Mouse (Mus musculus): Measurements from ENCODE around the gene Npcd.

Npcd gene

DNA sequence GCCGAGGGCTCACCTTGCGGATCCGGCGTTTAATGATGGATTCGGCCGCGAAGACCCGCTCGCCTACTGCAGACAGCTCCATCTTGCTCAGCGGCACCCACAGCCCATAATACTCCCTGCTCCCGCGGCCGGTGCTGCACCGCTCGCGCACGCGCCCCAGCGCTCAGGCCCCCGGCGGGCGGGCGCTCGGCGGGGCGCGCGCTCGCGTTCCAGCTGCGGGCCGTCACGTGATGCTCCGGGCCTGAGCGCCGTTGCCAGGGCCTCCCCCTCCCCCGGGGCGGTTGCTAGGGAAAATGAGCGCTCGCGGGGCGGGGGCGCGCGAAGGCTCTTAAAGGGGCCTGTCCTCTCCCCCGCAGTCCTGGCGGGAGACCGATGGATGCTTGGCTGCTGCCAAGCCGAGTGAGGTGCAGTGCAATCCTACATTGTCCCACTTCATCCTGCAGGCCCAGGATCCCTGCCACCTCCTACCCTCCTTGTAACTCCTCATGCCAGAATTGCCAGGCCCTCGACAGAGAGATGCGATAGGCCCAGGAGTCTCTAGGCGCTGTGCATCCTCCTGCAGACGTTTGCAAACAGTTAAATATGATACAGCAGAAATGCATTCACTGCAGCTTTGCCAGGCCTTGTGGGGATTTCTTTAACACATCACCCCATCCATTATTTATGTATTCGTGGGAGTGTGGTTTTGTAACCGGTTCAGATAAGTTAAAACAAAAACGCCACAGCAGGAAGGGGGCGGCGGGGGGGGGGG is at the start of gene Npcd, which contains the start of gene Cbx6:
Gene Npcd, minus strand, starts transcription at position 108 of the 751 bp plus-strand sequence.
Gene Cbx6, minus strand, starts transcription at position 559 of the 751 bp plus-strand sequence.
- peak; percentile 95 to 98 for DNase-seq

DNA sequence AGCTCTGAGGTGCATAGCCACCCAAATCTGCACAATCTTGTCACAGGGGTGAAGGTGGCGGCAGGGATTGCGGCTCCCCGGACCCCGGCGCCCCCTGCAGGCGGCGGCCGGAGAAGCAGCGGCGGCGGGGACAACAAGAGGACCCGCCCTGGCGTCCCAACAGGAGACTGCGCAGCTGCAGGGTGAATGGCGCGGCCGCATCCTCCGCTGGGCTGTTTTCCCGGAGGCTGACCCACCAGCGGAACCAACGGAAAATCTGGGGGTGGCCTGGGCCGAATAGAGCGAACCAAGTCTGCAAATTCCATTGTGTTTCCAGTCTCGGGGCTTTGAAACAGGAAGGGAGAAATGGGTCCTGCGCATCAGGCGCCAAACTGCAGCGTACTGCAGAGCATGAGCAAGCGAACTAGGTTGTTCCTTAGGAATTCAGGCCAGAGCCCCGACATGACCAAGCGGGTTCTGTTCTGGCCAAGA is 49.4 kb upstream of the Npcd start:
- DNase-seq = peak; percentile 93 to 99

GRCm38 (mm10) chr15:79882623-79883267 is 48.7 kb upstream of the Npcd start:
- DNase-seq = peak; percentile 54 to 57

DNA sequence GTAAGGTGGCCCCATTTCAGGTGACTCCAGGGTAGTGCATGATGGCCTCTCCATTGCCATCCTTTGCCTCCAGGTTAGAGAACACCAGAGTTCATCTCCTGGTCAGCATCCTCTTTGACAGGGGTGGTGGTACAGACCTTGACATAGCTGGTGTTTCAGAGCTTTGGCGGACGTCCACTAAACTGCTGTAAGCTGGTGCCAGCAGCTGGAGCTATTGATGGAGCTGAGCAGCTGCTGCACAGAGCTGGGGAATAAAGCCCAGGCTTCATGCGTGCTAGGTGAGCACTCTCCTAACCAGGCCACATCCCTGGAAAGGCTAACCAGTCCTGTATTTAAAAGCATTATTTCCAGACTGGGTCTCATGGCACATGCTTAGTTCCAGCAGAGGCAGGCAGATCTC is 46.4 kb upstream of the Npcd start:
- no peak for DNase-seq

GRCm38 (mm10) chr15:79879319-79879718 is 45.3 kb upstream of the Npcd start:
- peak; percentile 53 to 56 for DNase-seq

- no peak for DNase-seq
Observed at GRCm38 (mm10) chr15:79878725-79879136, 44.7 kb upstream of the Npcd start.

- no peak for DNase-seq
Observed at GRCm38 (mm10) chr15:79875261-79875995, 41.4 kb upstream of the Npcd start.

DNA sequence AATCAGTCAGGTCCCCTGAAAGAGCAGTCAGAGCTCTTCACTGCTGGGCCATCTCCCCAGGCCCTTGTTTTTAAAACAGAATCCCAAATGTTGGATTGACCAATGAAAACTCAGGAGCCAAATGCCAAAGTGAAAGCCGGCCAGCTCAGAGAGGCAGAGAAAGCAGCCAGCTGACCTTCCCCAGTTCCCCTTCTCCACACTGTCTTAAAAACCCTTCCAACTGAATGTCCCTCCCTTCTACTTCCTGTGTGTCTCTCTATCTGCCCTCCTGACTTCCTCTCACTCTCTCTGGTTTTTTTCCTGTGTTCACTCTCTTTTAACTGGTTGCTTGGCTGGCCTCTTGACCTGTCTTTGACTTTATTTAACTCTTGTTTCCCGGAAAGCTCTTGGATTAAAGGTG is 40.0 kb upstream of the Npcd start:
- DNase-seq = no peak

DNA sequence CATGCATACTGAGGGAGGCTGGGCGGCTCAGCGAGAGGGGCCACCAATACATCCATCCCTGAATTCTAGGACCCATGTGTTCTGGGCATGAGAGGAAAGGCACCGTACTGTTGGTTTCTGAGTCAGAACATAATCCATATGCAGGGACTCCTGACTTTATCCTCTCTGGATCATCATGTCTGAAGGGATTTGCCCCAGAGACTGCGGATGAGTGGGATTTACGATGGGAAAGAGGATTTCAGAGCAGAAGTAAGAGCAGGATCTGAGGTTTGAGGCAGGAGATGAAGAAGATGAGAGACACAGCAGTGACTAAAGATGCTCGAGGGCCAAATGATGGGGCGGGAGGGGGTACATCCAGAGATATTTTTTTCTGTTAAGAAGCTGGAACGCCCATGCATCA is 39.5 kb upstream of the Npcd start:
- no peak for DNase-seq

GRCm38 (mm10) chr15:79867260-79868002 is 33.4 kb upstream of the Npcd start:
- DNase-seq = no peak

GRCm38 (mm10) chr15:79859821-79860220 is 25.8 kb upstream of the Npcd start:
- no peak for DNase-seq

- no peak for DNase-seq
Observed at GRCm38 (mm10) chr15:79858979-79859378, 24.9 kb upstream of the Npcd start.

DNA sequence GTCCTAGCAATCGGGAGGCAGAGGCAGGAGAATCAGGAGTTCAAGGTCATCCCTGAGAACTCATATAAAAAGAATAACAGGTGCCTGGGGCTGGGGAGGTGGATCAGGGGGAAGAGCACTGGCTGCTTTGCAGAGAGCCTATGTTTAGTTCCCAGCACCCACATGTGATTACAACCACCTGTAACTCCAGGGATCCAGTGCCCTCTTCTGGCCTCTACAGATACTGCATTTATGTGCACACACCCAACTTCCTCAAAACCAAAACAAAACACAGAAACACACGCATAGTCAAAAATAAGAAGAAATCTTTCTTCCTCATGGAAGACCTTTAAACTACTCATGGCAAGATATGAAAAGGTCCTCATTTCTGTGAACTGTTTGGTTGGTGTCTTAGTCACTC is 16.1 kb upstream of the Npcd start:
- DNase-seq = no peak

GRCm38 (mm10) chr15:79847100-79847499 is 13.1 kb upstream of the Npcd start:
- DNase-seq = no peak

- no peak for DNase-seq
Observed at GRCm38 (mm10) chr15:79845986-79846385, 11.9 kb upstream of the Npcd start.

GRCm38 (mm10) chr15:79842985-79843384 is 8.9 kb upstream of the Npcd start:
- DNase-seq = no peak

GRCm38 (mm10) chr15:79840281-79840680 is 6.2 kb upstream of the Npcd start:
- DNase-seq = no peak

GRCm38 (mm10) chr15:79834881-79835260 is 834 bp upstream of the Npcd start:
- peak in 1 of 2 experiments; percentile 19 for DNase-seq

DNA sequence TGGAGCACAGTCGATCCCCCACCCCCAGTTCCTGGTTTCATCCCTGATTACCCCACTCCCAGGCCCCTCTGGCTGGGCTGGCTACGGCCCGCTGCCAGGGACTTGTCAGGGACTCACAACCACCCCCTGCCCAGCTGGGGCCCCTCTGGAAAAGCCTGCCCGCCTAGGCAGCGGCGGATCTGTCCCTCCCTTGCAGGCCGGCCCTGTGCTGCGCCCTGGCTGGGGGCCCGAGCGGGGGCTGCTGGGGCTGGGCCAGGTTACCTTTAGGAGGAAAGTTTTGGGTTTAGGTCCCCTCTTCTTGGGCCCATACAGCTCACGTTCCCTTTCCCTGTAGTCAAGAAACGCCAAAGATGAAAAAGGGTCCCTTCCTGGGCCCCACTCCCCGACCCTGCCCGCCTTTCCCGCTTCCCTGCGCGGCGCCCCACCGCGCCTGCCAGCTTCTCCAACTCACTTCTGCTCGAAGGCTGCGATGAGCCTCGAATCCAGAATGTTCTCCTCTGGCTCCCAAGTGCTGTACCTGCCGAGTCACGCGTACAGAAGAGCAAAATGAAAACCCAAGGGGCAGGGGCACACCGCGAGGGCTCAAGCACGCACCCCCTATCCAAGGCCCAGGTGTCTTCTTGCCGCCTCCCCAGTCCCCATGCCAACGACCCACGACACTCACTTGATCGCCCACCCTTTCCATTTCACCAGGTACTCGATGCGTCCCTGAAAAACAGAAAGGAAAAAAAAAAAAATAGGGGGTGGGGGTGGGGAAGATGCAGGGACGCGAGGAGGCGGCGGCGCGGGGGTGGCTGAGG is 586 bp downstream of the Npcd start:
- peak; percentile 43 to 64 for DNase-seq

- DNase-seq = peak; percentile 80 to 86
Observed at GRCm38 (mm10) chr15:79832064-79832900, 1.8 kb downstream of the Npcd start.

GRCm38 (mm10) chr15:79830388-79830787 is 3.6 kb downstream of the Npcd start:
- peak; percentile 86 to 88 for DNase-seq

Measured in cerebellum, adult 18-20 months (tissue).